Mouse (Mus musculus) 3T3-L1 (cell line): ENCODE measurements around the gene Gm3646.
A peak's percentile ranks its signal among the peaks of the same experiment; 100 is the strongest.

Experiments used
- DNase-seq: peaks from one replicate; pipeline ENCODE4 v3.0.0-alpha.2; 2015; ENCODE audit warnings: low read depth, low spot score

The Gm3646 gene

DNA sequence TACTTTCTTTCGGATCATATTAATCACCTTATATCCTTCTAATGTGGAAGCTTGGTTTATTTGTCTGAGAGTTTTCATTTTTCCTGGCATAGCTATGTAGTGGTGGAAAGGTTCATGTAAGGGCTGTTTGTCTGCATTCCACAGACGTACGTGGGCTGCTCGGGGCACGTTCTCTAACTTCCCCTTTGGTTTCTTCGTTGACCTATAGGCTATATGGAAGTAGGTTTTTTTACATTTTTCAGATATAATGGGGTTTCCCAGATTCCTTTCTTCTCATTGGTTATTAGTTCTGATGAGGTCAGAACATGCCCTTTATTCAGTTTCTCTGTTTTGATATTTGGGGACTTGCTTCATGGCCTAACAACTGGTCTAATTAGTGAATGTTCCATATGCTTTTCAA, 23.3 kb downstream of the Gm3646 start:
- DNase-seq = no peak

DNA sequence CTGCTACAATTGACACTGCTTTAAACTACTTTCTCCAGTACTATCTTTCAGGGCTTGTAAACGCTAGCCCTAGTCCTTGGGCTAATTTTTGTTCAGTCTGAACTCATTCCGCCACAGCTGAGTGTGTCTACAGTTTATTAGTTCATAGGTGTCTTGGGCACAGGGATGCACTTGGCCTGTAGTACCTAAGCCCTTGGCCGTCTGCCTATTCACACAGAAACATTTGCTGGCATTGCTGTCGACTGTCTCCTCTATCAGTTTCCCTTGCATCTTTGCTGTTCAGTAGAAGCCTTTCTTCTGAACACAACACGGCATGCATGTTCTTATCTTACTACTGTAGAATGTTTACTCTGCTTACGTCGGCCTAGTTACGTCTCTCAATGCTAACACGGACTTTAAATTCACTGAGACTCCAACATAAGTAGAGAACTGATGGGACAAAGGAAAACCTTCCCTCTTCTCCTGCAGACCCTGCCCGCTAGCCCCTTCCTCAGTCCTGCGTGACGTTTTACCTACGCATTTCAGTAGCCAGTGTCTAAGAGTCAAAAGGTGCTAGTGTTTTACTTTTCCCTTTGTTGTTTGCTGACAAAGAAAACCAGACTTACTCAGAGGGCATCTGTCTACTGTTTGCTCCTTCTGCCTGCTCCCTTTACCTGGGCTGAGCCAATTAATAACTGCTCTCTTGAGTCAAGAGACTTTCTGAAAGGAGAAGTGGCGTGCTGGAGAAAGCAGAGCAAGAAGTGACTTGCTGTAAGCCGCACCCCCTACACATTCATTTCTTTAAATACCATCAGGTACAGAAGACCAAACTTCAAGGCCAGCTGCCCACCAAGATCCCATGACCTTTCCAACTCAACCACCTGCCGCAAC, 25.8 kb downstream of the Gm3646 start:
- no peak for DNase-seq

DNA sequence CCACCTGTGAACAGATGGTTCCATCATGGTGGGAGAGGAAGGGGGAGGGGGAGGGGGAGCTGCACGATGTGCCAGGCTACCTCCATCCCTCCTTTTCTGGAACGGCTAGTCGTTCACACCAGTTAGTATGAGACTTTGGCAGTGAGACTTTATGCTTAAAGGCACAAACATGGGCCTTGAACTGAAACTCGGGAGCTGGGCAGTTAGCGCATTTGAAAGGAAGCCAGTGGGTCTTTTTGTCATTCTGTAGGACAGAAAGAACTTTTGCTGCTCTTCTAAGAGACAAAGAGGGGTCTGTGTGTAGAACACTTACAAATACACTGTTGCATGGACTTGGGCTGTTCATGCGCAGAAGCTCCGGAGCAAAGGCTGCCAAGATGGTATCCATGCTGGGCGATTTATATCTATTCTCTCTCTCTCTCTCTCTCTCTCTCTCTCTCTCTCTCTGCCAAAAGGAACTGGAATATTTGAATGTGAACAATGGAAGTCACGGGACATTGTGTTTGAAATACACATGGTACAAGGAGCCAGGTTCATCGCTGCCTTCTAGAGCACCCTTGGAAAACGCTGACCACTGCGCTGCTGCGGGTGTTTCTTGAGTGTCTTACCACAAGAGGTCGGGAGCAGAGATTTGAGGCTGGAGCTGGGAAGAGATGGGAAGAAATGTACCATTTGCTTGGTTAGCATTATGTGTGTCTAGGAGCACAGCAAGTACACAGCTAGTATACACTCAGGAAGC, 31.0 kb downstream of the Gm3646 start:
- no peak for DNase-seq

DNA sequence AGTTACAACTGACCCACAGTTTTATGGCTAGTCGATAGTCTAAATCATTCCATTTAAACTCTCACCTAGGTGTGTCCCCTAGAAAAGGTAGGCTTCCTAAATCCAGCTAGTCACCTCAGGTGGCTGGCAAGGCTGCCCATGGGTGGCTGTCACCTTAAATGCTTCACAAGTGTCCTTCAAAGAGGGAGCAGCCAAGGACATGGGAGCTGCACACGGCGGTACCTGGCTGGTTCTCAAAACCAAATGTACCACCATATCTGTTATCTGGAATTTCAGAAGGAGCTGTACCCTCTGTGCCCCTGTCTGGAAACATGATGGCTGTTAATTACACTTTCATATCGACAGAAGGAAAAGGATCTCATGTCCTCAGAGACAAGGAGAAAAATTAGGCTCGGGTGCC, 31.6 kb downstream of the Gm3646 start:
- DNase-seq = no peak

DNA sequence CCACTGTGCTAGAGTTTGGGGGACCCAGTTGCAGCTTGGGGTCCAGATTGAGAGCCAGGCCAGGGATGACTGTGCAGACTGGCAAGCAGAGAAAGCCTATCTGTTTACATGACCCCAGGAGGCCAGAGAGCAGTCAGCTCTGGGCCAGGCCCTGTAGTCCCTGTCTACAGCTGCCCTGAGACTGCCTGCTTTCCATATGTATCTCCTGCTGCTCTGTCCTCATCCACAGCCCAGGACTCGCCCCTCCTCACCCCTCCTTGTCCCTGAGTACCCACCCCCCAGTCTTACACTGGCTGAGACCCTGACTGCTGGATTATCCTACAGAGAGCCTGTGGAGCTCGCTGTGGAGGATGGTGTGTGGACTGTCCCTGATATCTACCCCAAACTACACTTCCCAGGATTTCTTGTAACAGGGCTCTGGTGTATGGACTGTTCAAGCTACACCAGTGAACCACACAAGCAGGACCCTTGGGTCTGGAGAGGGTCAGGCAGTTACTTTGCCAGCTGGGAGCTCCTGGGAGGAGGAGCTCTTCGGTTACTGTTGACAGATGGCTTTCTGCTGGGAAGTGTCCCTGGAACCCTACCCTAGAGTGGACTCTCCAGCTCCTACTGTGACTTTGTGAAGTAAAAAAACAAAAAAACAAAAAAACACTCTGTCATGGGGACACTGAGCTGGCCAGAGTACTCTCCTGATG, 32.6 kb downstream of the Gm3646 start:
- no peak for DNase-seq

DNA sequence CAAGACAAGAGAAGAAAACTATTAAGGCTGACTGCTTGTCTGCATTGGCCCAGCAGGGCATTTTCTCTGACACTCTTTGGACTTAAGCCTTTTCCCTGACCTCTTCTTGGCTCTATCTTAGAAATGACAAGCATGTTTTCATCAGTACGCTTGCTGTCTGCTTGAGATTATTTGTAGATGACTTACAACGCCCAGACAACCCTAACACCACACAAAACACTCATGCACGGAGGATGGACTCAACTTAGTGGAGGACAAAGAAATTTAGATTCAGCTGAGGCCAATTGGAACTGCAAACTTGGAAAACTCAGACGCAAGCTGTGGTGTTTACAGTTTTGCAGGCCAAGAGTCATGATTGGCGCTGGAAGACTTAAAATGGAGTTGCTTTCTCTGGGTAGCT, 34.7 kb downstream of the Gm3646 start:
- no peak for DNase-seq

DNA sequence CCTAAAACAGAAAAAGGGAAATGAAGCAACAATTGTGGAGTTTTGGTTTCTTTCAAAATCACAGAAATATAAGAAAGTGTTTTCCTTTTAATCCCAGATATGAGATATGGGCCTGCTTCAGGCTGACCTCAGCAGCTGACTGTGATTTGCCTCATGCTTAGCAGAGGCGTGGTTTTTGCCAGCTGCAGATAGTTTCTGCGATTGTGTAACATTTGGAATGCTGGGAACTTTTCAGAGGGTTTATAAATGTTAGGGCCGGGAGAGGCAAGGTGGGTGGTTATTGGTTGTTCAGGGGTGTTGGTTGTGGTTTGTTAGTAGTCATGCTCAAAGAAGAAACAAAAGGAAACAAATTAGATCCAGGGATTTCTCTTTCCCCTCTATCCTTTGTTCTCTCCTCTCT, 37.1 kb downstream of the Gm3646 start:
- peak; percentile 15 for DNase-seq

DNA sequence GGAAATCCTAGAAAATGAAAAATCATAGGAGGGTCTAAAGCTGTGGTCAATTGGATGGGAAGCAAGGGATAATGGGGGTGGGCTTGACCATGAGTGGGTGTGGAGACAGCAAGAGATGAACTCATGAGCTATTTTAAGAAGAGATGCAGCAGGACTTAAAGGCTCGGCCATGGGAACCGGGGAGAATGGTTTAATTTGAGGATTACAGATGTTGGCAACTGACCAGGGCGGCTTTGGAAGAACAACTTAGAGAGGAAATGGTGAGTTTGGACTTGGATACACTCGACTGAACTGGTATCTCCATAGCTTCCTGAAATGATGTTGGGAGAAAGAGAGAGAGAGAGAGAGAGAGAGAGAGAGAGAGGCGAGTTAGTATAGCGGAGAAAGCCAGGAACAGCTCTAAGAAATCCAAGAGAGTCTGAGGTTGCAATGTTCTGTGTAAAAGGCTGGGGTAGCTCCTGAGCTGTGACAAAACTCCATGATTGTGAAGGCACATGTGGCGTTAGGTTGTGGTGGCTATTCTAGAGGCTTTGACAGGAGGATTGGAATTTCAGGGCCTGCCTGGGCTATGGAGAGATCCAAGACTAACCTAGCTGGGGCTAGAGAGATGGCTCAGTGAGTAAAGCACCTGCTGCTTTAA, 39.2 kb downstream of the Gm3646 start:
- no peak for DNase-seq

DNA sequence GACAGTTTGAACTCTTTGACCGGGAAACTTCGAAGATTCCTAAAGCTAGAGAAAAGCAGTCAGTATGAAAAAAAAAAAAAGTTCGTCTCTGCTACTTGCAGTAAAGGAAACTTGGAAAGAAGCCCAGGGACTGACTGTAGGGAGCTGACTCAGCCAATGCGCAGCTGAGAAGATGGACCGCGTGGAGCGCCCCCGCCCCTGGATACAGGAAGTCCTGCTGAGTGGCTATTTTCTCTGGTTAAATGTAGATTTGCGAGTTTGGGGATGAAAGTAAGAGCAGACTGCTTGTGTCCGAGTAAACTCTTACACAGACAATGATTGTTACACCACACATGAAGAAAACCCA, 43.1 kb downstream of the Gm3646 start:
- DNase-seq = peak; percentile 99

DNA sequence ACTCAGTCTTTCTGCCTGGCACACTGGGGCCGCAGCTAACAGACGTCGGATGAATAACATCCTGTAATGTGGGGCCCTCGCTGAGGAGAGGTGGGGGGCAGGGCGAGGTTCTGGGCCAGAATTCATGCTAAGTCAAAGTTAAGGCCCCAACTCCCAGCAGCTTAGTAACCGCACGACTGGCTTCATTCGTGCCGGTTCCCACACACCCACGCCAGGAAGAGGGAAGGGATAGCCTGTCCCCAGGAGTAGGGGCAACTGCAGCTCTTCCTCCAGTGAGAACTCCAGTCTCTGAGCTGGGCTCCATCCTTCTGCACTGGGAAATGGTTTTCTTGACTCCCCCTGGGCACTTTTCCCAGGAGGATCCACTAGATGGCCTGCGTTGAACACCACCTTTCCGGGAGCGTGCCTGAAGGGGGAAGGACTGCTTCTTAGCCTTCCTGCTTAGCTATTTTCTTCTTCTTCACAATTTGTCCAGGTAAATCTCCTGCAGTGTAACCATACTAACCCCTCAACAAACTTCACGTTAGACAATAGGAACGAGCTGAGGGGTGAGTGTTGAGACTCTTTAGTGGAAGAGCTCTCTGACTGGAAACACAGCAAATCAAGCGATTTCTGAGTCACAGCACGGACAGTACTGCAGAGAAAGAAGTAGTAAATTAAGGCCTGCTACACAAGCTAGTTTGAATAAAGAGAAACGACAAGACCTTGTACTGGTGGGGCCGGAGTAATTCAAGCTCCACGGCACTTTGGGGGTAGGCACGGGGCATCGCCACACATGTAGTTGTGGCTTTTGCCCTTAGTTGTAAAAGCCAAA, 43.7 kb downstream of the Gm3646 start:
- peak; percentile 93 for DNase-seq

DNA sequence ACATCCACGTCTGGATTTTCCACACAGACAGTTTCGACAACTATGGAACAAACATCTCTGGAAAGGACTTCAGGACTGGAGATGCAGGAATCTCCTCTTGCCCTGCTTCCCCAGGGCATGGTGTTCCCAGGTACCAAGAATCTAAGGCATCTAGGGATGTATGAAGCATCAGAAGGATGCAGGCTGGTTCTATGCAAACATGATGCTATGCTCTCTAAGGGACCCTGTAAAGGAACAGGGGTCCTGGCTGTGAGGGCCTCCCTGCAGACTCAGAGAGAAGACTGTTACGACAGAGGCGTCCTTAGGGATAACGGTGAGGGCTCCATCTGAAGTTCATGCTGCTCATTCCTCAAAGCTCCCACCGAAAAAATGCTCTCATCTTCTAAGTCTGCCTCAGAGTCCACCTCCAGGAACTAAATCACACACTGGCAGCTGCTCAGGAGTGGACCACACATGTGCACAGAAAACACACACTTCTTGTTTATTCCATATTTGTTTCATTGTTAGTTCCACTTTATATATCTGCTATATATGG, 44.9 kb downstream of the Gm3646 start:
- DNase-seq = peak; percentile 68

DNA sequence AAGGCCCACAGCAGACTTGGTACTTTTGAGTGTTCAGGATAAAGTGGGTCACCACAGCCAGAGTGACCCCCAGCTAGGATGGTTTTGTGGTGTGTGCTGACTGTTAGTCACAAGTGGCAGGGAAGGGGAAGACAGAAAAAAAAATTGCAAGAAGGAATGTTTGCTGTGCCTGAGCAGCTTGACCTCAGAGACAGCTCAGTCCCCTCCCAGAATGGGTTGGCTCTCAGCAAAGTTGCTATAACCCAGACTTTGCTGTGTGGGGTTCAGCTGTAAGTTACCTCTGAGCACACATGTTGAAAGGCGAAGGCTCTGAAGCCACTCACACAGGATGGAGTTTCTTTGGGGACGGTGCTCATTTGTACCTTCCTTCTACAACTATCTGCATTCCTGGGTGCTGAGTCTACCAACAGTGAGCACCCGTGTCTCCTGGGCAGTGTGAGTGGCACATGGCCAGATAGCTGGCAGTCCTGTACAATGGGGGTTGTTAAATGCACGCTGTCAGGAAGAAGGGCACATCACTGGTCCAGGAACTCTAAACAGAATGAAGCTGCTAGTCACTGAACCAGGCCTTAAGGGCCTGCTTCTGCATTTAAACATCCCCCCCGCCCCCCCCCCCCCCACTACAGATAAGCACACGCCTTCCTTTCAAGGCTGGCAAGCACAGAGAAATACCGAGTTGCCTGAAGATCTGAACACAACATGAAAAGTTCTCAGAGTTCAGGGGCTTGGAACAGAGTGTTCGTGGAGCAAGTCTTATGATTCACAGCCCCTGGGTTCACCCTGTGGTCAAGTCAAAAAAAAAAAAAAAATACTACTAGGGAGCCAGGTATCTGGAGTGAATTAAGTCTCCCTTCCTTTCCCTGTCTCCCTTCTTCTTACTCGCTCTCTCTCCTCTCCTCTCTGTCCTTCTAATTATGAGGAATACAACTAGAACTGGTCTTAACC, 45.6 kb downstream of the Gm3646 start:
- DNase-seq = peak; percentile 88

DNA sequence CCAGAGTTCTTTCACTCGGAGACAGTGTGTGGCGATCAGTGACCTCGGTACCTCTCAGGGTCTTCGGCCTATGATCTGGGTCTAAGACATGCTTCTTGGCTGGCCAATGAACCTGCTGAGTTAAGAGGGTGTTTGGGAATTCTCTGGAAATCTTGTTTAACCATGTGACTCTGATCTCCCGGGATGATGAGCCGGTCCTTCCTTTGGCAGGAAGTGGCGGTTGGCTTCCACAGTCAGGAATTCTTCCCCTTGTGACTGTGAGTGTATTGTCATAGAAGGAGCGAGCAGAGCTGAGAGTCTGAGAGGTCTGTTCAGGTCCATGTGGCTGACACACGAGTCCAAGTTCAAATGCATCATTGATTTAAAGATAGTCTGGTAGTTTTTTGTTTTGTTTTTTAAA, 46.9 kb downstream of the Gm3646 start:
- peak; percentile 74 for DNase-seq

DNA sequence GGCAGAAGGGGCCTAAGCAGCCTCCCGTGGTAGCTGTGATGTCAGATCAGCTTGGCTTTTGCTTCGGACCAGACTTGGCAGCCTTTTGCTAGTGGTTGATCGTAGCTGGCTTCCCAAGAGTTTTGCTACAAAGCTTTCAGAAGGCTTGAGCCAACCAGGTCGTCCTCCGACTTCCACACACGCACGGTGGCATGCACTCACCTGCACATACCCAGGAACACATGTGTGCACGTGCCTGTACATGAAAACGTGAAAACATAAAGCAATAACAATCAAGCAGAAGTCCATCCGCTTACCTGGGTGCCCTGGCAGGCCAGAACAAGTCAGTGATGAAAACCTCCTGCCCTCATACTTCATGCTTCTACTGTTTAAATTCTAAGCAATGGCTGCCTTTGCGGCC, 48.2 kb downstream of the Gm3646 start:
- no peak for DNase-seq

DNA sequence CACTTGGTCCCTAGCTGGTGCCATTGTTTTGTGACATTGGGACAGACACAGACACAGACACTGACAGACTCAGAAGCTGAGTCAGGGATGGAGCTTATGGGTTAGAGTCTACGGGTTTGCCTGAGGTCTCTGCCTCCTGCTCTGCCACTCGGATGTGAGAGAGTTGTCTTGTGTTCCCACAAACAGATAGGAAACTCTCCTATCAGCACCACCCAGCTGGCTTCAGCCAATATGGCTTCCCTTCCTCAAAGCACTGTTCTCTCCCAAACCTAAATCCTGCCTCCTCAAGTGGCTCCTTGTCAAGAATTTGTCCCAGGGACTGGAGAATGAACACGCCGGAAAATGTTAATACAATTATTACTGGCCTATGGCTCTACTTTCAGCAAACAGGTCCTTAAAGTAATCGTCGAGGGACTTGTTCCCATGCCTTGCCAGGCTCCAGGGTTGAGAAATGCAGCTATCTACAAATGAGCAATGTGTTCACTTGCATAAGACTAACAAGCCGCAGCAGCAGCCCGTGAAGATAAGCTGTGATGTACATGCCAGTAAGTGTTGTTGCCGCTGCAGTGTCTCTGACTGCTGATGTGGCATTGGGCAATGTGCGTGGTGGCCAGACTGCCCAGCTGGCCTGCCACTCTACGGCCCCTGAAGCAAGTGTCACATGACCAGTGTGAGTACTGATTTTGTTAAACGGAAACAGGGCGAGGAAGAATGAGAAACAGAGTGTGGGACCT, 50.7 kb downstream of the Gm3646 start:
- DNase-seq = peak; percentile 24
